Mouse (Mus musculus) adrenal gland, postnatal 25 days (tissue): ENCODE measurements around the gene Dcpp1. TPM values are rescaled to one million over a fixed set of nuclear protein-coding genes. Genes with fewer than 3 reads are reported as not detected.
A peak's percentile ranks its signal among the peaks of the same experiment; 100 is the strongest.
"Not testable (repeated sequence)": the region's sequence is repeated elsewhere in the genome, so short reads cannot be mapped to it uniquely, and the experiment has no call there.

ENCODE experiments used
- DNase-seq: peaks from one replicate; pipeline ENCODE4 v3.0.0; 2021; ENCODE audit warnings: mixed read lengths
- long read RNA-seq: library from polyadenylated mRNA; stranded (forward); transcript quantifications from one replicate; pipeline ENCODE4 v2.0.0, GENCODE M21; 2021
- total RNA-seq: library from RNA; stranded (reverse); gene quantifications from 2 replicates; pipeline ENCODE4 v1.2.3, GENCODE M21; 2021

Dcpp1 gene
- not detected in 2 replicates for total RNA-seq
- long read RNA-seq: 0 reads

GRCm38 (mm10) chr17:23880576-23880975 is at the start of gene Dcpp1, which contains the start of gene Dcpp2:
TSS of gene Dcpp1 (plus strand) at chr17:23880876.
TSS of gene Dcpp2 (plus strand) at chr17:23880880.
- not testable (repeated sequence) for DNase-seq

- no peak for DNase-seq
Measured at GRCm38 (mm10) chr17:23831201-23831600, 49.5 kb upstream of the Dcpp1 start.

GRCm38 (mm10) chr17:23836006-23836575 is 44.6 kb upstream of the Dcpp1 start, which contains the start of gene Prss33:
TSS of gene Prss33 (minus strand) at chr17:23836056.
- no peak for DNase-seq

GRCm38 (mm10) chr17:23841145-23841544 is 39.5 kb upstream of the Dcpp1 start:
- DNase-seq: peak; percentile 46

- no peak for DNase-seq
Measured at GRCm38 (mm10) chr17:23843141-23843811, 37.4 kb upstream of the Dcpp1 start.

GRCm38 (mm10) chr17:23843812-23844273 is 36.8 kb upstream of the Dcpp1 start, which contains the start of the genes Prss32 and Prss41:
TSS of gene Prss32 (plus strand) at chr17:23843855.
TSS of gene Prss41 (minus strand) at chr17:23844172.
- DNase-seq: peak; percentile 66

- DNase-seq: no peak
Measured at GRCm38 (mm10) chr17:23850028-23850427, 30.6 kb upstream of the Dcpp1 start.

GRCm38 (mm10) chr17:23850853-23851749 is 29.6 kb upstream of the Dcpp1 start:
- peak; percentile 67 for DNase-seq

- peak; percentile 68 for DNase-seq
Measured at GRCm38 (mm10) chr17:23853292-23853691, 27.4 kb upstream of the Dcpp1 start.

GRCm38 (mm10) chr17:23854229-23854765 is 26.4 kb upstream of the Dcpp1 start:
- DNase-seq: no peak

- DNase-seq: no peak
Measured at GRCm38 (mm10) chr17:23857193-23857592, 23.5 kb upstream of the Dcpp1 start.

- DNase-seq: no peak
Measured at GRCm38 (mm10) chr17:23857913-23858312, 22.8 kb upstream of the Dcpp1 start.

GRCm38 (mm10) chr17:23862926-23863325 is 17.8 kb upstream of the Dcpp1 start:
- DNase-seq: peak; percentile 28

- no peak for DNase-seq
Measured at GRCm38 (mm10) chr17:23867756-23868155, 12.9 kb upstream of the Dcpp1 start, which contains the start of gene Prss21. TSS of gene Prss21 (plus strand) at chr17:23868056.

- DNase-seq: peak; percentile 15
Measured at GRCm38 (mm10) chr17:23868513-23868912, 12.2 kb upstream of the Dcpp1 start.

- DNase-seq: peak; percentile 47
Measured at GRCm38 (mm10) chr17:23873884-23874856, 6.5 kb upstream of the Dcpp1 start.

- no peak for DNase-seq
Measured at GRCm38 (mm10) chr17:23876741-23877140, 3.9 kb upstream of the Dcpp1 start.

GRCm38 (mm10) chr17:23877166-23877565 is 3.5 kb upstream of the Dcpp1 start:
- no peak for DNase-seq

- not testable (repeated sequence) for DNase-seq
Measured at GRCm38 (mm10) chr17:23917158-23917557, 36.5 kb downstream of the Dcpp1 start, which contains the start of gene Dcpp3. TSS of gene Dcpp3 (plus strand) at chr17:23917458.

- peak; percentile 87 for DNase-seq
Measured at GRCm38 (mm10) chr17:23924531-23925007, 43.9 kb downstream of the Dcpp1 start.

- peak; percentile 56 for DNase-seq
Measured at GRCm38 (mm10) chr17:23925090-23925493, 44.4 kb downstream of the Dcpp1 start.
